Comparison of ENCODE assay signal across 25 mouse cellular contexts in genomic region chr5:143192806-143193205, GRCm38 (mm10). TPM values are rescaled to one million over a fixed set of nuclear protein-coding genes. Genes with fewer than 3 reads are reported as not detected.
"Had no signal": no experiment of that assay in that cellular context is flagged by ENCODE, and none has a peak within 500 bp of the region (broad histone marks: within the 10 kb centered on the region; RNA-seq: fewer than 3 reads in every experiment).

No protein-coding gene starts in this region.

- DNase-seq: retina, postnatal 1 day; right cerebral cortex, adult 18-20 months; right cerebral cortex, postnatal 14 days; right cerebral cortex, postnatal 25 days; right cerebral cortex, postnatal 4 days; spleen, adult 18-20 months; thymus, adult 18-20 months; thymus, adult 2 months; thymus, postnatal 14 days; thymus, postnatal 25 days; thymus, postnatal 36 days; thymus, postnatal 4 days had no signal

- H3K4me3 ChIP-seq: neural tube, embryonic 13.5 days; neural tube, embryonic 15.5 days; stomach, embryonic 15.5 days had no signal

- H3K27me3 ChIP-seq: neural tube, embryonic 13.5 days; neural tube, embryonic 15.5 days; stomach, embryonic 15.5 days had no signal

- H3K4me1 ChIP-seq: neural tube, embryonic 13.5 days; neural tube, embryonic 15.5 days; stomach, embryonic 15.5 days had no signal

- H3K36me3 ChIP-seq: neural tube, embryonic 13.5 days; neural tube, embryonic 15.5 days; stomach, embryonic 15.5 days had no signal

- H3K27ac ChIP-seq: neural tube, embryonic 13.5 days; neural tube, embryonic 15.5 days; stomach, embryonic 15.5 days; stomach, postnatal 0 days had no signal

- H3K4me2 ChIP-seq: neural tube, embryonic 13.5 days; neural tube, embryonic 15.5 days; stomach, embryonic 15.5 days had no signal

- H3K9me3 ChIP-seq: neural tube, embryonic 13.5 days; neural tube, embryonic 15.5 days; stomach, embryonic 15.5 days had no signal

- H3K9ac ChIP-seq: neural tube, embryonic 13.5 days; neural tube, embryonic 15.5 days; stomach, embryonic 15.5 days had no signal

RNA-seq across cellular contexts. Expression of gene Spdye4b, which starts 12.0 kb away (rescaled TPM):
- polyA plus RNA-seq: neural tube, embryonic 13.5 days; neural tube, embryonic 14.5 days; neural tube, embryonic 15.5 days; small intestine, adult 2 months; spleen, adult 2 months; stomach, embryonic 14.5 days; stomach, embryonic 15.5 days; stomach, embryonic 16.5 days; stomach, postnatal 0 days; urinary bladder, adult 2 months had no signal

RNA-seq across cellular contexts. Expression of gene Spdye4a, which starts 33.9 kb away (rescaled TPM):
- total RNA-seq: neutrophil, adult 5-6 weeks had no signal
- polyA plus RNA-seq: neural tube, embryonic 13.5 days; neural tube, embryonic 15.5 days; small intestine, adult 2 months; spleen, adult 2 months; stomach, embryonic 14.5 days; stomach, embryonic 15.5 days; stomach, embryonic 16.5 days; stomach, postnatal 0 days; thymus, adult 2 months; thymus, postnatal 0 days; urinary bladder, adult 2 months had no signal

RNA-seq across cellular contexts. Expression of gene Olfr718-ps1, which starts 45.4 kb away (rescaled TPM):
- total RNA-seq: neutrophil, adult 5-6 weeks had no signal
- polyA plus RNA-seq: neural tube, embryonic 15.5 days; small intestine, adult 2 months; spleen, adult 2 months; stomach, embryonic 15.5 days; stomach, embryonic 16.5 days; stomach, postnatal 0 days; testis, adult 2 months; thymus, adult 2 months; urinary bladder, adult 2 months had no signal
